Mouse (Mus musculus) WW6 (cell line): ENCODE results near the gene Tut1.
"Not testable (repeated sequence)": the region's sequence is repeated elsewhere in the genome, so short reads cannot be mapped to it uniquely, and the experiment has no call there.

Source experiments
- DNase-seq: peaks from one replicate; pipeline ENCODE4 v3.0.0-alpha.2; 2013; ENCODE audit warnings: low read depth, low spot score

Tut1 gene

DNA sequence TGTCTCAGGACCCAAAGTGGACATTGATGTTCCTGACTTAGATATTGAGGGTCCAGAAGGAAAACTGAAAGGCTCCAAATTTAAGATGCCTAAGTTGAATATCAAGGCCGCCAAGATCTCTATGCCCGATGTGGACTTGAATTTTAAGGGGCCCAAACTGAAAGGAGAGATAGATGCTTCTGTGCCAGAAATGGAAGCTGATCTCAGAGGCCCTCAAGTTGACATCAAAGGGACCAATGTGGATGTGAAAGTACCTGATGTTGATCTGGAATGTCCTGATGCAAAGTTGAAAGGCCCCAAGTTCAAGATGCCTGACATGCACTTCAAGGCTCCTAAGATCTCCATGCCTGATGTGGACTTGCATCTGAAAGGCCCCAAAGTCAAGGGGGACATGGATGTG lies 53.3 kb downstream of the Tut1 start:
- DNase-seq: not testable (repeated sequence)
